Mouse (Mus musculus) testis, postnatal 14 days (tissue): ENCODE results near the gene 1700129C05Rik.

ENCODE experiments used
- DNase-seq: peaks from one replicate; pipeline ENCODE4 v3.0.0; 2021; ENCODE audit warnings: low spot score

The 1700129C05Rik gene

DNA sequence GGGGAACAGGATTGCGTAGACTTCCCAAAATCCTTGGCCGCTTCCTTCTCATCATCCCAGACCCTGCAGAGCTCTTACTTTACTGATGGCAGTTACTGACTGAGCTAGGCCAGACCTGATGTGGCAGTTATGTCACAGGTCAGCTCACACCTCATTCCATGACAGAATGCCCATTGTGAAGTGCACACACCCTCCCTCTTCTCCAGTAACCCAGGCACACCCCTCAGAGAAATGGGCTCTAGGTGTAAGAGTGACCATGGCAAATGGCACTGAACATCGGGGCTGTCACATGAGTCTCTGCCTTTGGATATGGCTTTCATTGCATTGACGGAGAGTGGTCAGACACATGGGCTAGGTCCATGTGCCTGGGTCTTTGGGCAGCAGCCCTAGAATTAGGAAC, at the start of gene 1700129C05Rik:
Gene 1700129C05Rik, minus strand, starts transcription at position 101 of the 400 bp plus-strand sequence.
- no peak for DNase-seq

DNA sequence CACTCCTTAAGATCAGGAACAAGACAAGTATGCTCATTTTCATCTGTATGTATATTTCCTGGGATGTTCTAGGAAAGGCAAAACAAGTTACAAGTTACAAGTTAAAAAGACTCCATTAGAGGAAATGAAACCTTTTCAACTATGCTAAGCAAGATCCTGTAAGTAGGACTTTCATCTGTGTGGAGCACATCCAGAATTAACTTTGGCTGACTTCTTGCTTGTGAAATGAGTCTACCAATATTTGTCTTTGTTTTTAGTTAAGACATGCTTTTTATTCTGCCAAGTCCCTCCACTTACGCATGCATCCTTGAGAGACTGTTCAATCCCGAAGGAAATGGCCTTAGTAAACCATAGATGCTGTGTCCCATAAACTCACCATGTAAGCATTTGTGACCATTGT, 43.4 kb upstream of the 1700129C05Rik start:
- no peak for DNase-seq

DNA sequence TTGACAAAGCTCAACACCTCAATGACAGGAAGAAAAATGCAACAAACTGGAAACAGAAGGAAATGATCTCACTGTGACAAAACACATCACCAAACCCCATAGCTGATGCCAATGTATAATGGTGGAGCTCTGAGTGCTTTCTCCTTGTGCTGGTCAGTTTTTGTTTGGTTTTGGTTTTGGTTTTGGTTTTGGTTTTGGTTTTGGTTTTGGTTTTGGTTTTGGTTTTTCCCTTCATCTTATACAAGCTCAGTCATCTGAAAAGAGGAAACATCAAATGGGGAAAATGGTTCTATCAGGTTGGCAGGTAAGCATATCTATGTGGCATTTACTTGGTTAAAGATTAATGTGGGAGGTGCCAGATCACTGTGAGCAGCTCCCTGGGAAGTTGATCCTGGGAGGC, 42.8 kb upstream of the 1700129C05Rik start:
- no peak for DNase-seq

DNA sequence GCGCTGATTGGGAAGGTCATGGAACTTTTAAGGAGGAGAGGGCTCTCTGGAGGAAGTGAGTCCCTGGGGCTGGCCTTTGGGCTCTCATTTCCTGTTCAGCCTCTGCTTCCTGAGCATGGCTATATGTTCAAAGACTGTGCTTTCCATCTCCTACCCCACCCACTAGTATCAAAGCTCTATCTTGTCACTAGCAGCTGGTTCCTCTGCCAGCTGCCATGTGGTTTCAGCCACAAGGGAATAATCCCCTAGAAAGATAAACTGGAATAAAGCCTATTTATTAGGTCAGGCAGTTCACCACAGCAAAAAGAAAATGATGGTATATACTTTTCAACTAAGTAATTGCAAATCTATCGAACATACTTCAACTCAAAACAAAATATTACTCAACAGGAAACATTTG, 40.0 kb upstream of the 1700129C05Rik start:
- no peak for DNase-seq

DNA sequence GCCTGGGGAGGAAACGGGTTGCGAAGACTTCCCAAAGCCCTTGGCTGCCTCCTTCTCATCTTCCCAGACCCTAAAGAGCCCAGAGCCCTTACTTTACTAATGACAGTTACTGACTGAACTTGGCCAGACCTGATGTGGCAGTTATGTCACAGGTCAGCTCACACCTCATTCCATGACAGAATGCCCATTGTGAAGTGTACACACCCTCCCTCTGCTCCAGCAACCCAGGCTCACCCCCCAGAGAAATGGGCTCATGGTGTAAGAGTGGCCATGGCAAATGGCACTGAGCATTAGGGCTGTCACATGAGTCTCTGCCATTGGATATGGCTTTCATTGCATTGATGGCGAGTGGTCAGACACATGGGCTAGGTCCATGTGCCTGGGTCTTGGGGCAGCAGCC, 36.0 kb upstream of the 1700129C05Rik start, which contains the start of gene Gm5142:
Gene Gm5142, minus strand, starts transcription at position 101 of the 400 bp plus-strand sequence.
- no peak for DNase-seq

DNA sequence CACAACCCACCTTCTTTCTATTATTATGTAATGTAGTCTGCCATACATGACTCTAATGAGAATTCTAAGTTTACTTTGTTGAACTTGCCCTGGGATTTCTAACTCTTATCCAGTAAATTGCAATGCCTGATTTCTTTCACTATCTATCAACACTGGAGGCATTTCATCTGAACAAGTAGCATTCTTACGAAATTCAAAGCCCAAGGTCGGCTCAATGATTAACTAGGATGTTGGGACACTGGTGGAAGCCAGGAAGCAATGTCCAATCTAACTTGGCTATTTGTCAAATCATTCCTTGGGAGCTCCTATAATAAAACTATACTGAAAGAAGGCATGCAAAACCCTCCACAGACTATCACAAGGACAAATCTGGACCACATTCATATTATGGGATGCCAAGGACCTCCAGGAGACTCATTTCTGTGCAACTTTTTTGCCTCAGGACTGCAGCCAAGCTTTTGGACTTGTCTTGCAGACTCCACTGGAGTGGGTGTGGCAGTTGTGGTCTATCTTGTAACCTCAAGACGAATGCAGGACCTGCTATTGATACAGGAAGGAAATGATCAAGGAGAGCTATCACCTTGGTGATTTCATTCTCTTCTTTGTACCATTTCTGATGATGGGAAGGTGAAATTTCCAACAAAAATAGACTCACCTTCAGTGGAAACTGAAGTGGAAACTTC, 14.5 kb upstream of the 1700129C05Rik start:
- no peak for DNase-seq

DNA sequence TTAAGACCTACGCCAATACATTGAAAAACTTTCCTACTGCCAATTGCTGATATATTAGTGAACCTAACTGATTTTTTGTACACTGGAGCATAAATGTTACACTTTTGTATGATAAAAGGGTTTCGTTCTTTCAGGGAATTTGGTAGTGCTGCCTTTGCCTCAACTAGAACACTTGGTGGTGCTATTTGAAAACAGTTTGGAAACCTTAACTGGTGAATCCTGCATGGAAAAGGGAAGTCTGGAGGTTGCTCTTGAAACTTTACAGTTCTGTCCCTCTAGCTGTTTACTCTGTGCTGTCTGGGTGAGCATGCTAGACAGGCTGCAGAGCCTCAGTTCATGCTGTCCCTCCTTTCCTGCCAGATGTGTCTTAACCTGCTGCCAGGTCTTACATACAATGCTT, 12.9 kb upstream of the 1700129C05Rik start:
- DNase-seq, result no peak

DNA sequence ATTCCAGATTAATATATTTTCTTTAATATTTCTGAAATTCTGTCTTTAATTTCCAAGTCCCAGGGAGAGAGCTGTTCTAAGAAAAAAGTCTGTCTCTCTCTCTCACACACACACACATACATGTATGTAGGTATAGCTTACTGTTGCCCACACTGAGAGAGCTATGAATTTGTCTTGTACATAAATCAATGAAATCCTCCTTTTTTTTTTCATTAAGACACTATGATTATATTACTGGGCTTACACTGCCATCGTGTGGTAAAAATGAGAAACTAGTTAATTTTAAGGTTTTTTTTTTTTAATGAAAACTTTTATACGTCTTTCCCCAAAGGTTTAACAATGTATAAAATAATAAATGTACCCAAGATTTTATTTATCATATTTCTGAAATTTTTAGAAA, 28.4 kb downstream of the 1700129C05Rik start:
- DNase-seq, result no peak

DNA sequence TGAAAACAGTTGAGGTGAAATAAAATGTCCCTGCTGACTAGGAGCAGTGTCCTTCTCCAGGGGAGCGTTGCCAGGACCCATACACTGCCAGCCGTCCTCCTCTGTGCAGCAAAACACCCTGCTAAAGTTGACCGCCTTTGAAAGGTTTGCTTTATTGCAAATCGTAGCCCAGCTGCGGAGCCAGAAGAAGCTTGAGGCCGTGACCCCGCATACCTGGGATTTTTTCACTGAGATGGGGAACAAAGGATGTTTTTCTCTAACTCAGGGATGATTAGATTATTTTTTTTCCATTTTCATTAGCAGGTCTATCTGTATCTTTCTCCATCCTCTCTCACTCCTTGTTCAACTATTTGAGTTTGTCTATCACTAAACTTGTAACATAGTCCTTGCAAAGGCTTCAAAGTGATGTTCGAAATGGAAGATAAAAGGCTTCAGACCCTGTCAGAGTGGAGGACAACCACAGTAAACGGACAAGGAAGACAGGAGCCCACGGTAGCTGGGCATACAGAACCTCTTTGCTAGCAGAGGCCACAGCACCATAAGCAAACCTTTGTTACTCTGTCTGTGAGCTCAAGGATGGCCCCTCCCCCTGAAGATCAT, 38.6 kb downstream of the 1700129C05Rik start:
- DNase-seq, result no peak

DNA sequence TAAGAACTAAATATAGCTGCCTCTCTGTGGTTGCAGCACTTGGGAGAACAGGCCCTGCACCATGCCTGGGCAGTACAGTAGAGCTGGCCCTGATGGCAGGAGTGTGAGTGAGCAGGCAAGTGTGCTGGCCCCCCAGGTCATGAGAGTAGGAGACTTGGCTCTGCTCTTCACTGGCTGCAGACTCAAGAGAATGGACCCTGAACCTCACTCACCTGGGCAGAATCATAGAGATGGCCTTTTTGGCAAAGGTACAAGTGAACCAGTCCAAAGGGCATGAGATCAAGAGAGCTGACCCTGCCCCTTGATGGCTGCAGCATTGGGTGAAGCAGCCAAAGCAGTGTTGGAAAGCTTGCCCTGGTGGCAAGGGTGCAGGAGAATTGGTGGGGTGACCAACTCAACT, 49.1 kb downstream of the 1700129C05Rik start:
- DNase-seq, result no peak

DNA sequence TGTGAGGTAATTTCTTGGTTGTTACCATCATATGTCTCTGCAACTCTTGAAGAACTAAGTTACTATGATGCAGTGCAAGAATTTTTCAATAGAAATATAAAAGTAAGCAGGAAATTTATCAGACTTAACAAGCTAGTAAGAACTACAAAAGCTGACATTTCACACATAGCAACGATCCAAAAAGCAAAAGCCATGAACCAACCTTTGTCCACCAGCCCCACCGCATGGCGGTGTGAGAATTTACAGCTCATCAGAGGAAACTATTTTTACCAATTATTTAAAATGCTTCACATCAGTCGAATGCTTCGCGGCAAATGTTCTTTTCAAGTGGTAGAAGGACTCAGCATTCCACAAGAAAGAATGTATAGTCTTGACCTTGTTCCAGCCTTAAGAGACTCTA, 58.3 kb downstream of the 1700129C05Rik start:
- no peak for DNase-seq
